Mouse (Mus musculus) bone marrow, adult 2 months (tissue): Measurements from ENCODE around the gene Ppil2.

Source experiments
- CTCF ChIP-seq: fragments of 200-500 bp; IDR thresholded peaks from 2 replicates; pipeline ENCODE4 v1.5.1; 2011; ENCODE audit warnings: low read length, control low read depth; ENCODE audit not compliant: control insufficient read depth, insufficient read depth
- POLR2A ChIP-seq: fragments of 200-500 bp; IDR thresholded peaks from 2 replicates; pipeline ENCODE4 v1.6.1; 2011; ENCODE audit warnings: low read depth, mild to moderate bottlenecking, control low read depth, low read length, borderline replicate concordance; ENCODE audit not compliant: control insufficient read depth

GRCm38 (mm10) chr16:17085636-17086035 lies 25.4 kb downstream of the Ppil2 start:
- TF ChIP-seq POLR2A (no peak), CTCF (no peak)
